Mouse (Mus musculus) testis, adult 2 months (tissue): Measurements from ENCODE around the gene Klf1.

Experiments used
- CTCF ChIP-seq: fragments of 200-500 bp; IDR thresholded peaks from 2 replicates; pipeline ENCODE4 v1.5.1; 2012; ENCODE audit warnings: low read depth, mild to moderate bottlenecking, inconsistent platforms, low read length, moderate library complexity; ENCODE audit not compliant: control insufficient read depth, insufficient read depth, insufficient replicate concordance
- POLR2A ChIP-seq: fragments of 200-500 bp; IDR thresholded peaks from 2 replicates; pipeline ENCODE4 v1.6.1; 2012; ENCODE audit warnings: low read depth, mild to moderate bottlenecking, inconsistent platforms, low read length, moderate library complexity; ENCODE audit not compliant: control insufficient read depth

- no peak for TF ChIP-seq POLR2A
- peak; percentile 50; the same call in 1 of the 2 replicates for TF ChIP-seq CTCF
These were observed 45.0 kb downstream of the Klf1 start, which contains the start of gene Rtbdn for GRCm38 (mm10) chr8:84946528-84947240.
